ENCODE assay signal across 7 mouse cellular contexts in genomic region chr4:115056371-115056920, GRCm38 (mm10). TPM values are rescaled to one million over a fixed set of nuclear protein-coding genes. Genes with fewer than 3 reads are reported as not detected.
DNase-seq lines count a peak whose midpoint lies in the region; ATAC-seq and TF ChIP-seq lines count a peak whose summit lies in the region.

Gene Tal1, plus strand, starts transcription at chr4:115056426.

- H3K36me3 ChIP-seq in MEL (ENCODE audit: control insufficient read depth in 1 of 2, insufficient read depth in 2 of 2, low read length in 2 of 2): peaks cover 0 to 24% of the 10 kb centered on the region in 2 experiments; a peak in 2 of 4 replicates
- no peaks in the 10 kb centered on the region for H3K36me3 ChIP-seq in forebrain, postnatal 0 days (ENCODE audit: insufficient read depth)
- no peaks in the 10 kb centered on the region for H3K36me3 ChIP-seq in intestine, embryonic 15.5 days

- H3K9ac ChIP-seq in MEL (ENCODE audit: control insufficient read depth, low read depth, low read length, poor library complexity, severe bottlenecking): peak within 1 kb of the TSS; percentile 77
- H3K9ac ChIP-seq in forebrain, postnatal 0 days: 0 out of 2 replicates have a peak within 1 kb of the TSS, but pooled peaks have one; percentile 14
- peak within 1 kb of the TSS; percentile 31 for H3K9ac ChIP-seq in intestine, embryonic 15.5 days

- peak; percentile 94 for DNase-seq in MEL (ENCODE audit: low read depth, low spot score)
- DNase-seq in forebrain, postnatal 0 days: peak; percentile 50
- peak; percentile 68 to 78 for DNase-seq in lung, postnatal 4 days
- DNase-seq in spleen, postnatal 14 days (ENCODE audit: low spot score in 2 of 2): peak; percentile 71 to 77
- no peak for DNase-seq in right cerebral cortex, postnatal 10 days (ENCODE audit: low spot score in 2 of 2)

- peak within 1 kb of the TSS; percentile 73 to 97 for H3K4me3 ChIP-seq in MEL (ENCODE audit: control insufficient read depth in 1 of 2, insufficient read depth in 1 of 2, low read depth in 2 of 2, low read length in 2 of 2)
- H3K4me3 ChIP-seq in bone marrow macrophage, adult 2 months (ENCODE audit: insufficient read depth, low read length): peak within 1 kb of the TSS; percentile 75
- peak within 1 kb of the TSS; percentile 29 for H3K4me3 ChIP-seq in forebrain, postnatal 0 days (ENCODE audit: low read depth, low read length)
- H3K4me3 ChIP-seq in intestine, embryonic 15.5 days (replicated peaks): peak within 1 kb of the TSS; percentile 38

- TF ChIP-seq EP300 in MEL (IDR thresholded peaks at IDR 0.05; ENCODE audit: low read depth in 1 of 2, low read length in 2 of 2): peak; percentile 63 to 93; a peak in 3 of 4 replicates

- ATAC-seq in forebrain, postnatal 0 days: peak; percentile 38
- peak; percentile 79 for ATAC-seq in intestine, embryonic 15.5 days

- no peaks in the 10 kb centered on the region for H3K9me3 ChIP-seq in MEL (replicated peaks; ENCODE audit: insufficient read depth, low read length)
- no peaks in the 10 kb centered on the region for H3K9me3 ChIP-seq in forebrain, postnatal 0 days (ENCODE audit: low read length)
- no peaks in the 10 kb centered on the region for H3K9me3 ChIP-seq in intestine, embryonic 15.5 days

- no peak for TF ChIP-seq RAD21 in MEL (IDR thresholded peaks at IDR 0.05; ENCODE audit: low read depth, low read length)

- H3K27me3 ChIP-seq in MEL (ENCODE audit: control insufficient read depth in 1 of 2, insufficient read depth in 2 of 2, low read length in 2 of 2): no peaks in the 10 kb centered on the region
- H3K27me3 ChIP-seq in forebrain, postnatal 0 days (ENCODE audit: insufficient read depth, low read length): peaks cover 84% of the 10 kb centered on the region
- H3K27me3 ChIP-seq in intestine, embryonic 15.5 days (replicated peaks): peaks cover 87% of the 10 kb centered on the region

- H3K4me2 ChIP-seq in forebrain, postnatal 0 days (ENCODE audit: low read depth): peak within 1 kb of the TSS; percentile 44
- peak within 1 kb of the TSS; percentile 70 for H3K4me2 ChIP-seq in intestine, embryonic 15.5 days (replicated peaks)

- no peak for TF ChIP-seq CTCF in MEL (IDR thresholded peaks at IDR 0.05 in 2 of 3, conservative IDR thresholded peaks at IDR 0.05 in 1 of 3; ENCODE audit: control insufficient read depth in 1 of 3, insufficient read depth in 1 of 3, low read depth in 2 of 3, low read length in 3 of 3, poor library complexity in 1 of 3, severe bottlenecking in 1 of 3)
- no peak for TF ChIP-seq CTCF in bone marrow macrophage, adult 2 months (IDR thresholded peaks at IDR 0.05; ENCODE audit: low read depth, low read length)
- no peak for TF ChIP-seq CTCF in forebrain, postnatal 0 days (IDR thresholded peaks at IDR 0.05; ENCODE audit: low read depth)

- H3K79me2 ChIP-seq in MEL (ENCODE audit: control insufficient read depth, insufficient read depth, low read length, poor library complexity): peaks cover 45% of the 10 kb centered on the region

- H3K4me1 ChIP-seq in MEL (ENCODE audit: control insufficient read depth in 1 of 2, insufficient read depth in 2 of 2, low read length in 2 of 2): peaks cover 10 to 27% of the 10 kb centered on the region in 2 experiments
- H3K4me1 ChIP-seq in bone marrow macrophage, adult 2 months (ENCODE audit: control insufficient read depth, insufficient read depth, low read length): peaks cover 19% of the 10 kb centered on the region
- H3K4me1 ChIP-seq in forebrain, postnatal 0 days (ENCODE audit: insufficient read depth): no peaks in the 10 kb centered on the region
- H3K4me1 ChIP-seq in intestine, embryonic 15.5 days (replicated peaks): peaks cover 20% of the 10 kb centered on the region

- under 1% methylated on average over 60 of the region's 60 CpGs for WGBS in forebrain, postnatal 0 days
- WGBS in intestine, embryonic 15.5 days: under 1% methylated on average over 49 of the region's 60 CpGs

- no peak for TF ChIP-seq POLR2A in MEL (IDR thresholded peaks at IDR 0.05; ENCODE audit: control insufficient read depth in 1 of 2, insufficient read depth in 1 of 2, low read depth in 1 of 2, low read length in 2 of 2, poor library complexity in 1 of 2)
- TF ChIP-seq POLR2A in bone marrow macrophage, adult 2 months (IDR thresholded peaks at IDR 0.05; ENCODE audit: borderline replicate concordance, low read depth, low read length): peak; percentile 21; the same call in 1 of the 2 replicates

- H3K27ac ChIP-seq in MEL (ENCODE audit: control insufficient read depth, low read depth, low read length): peak within 1 kb of the TSS; percentile 85
- peak within 1 kb of the TSS; percentile 65 for H3K27ac ChIP-seq in bone marrow macrophage, adult 2 months (ENCODE audit: insufficient read depth, low read depth, low read length)
- H3K27ac ChIP-seq in forebrain, postnatal 0 days (ENCODE audit: low read depth, low read length): peak within 1 kb of the TSS; percentile 57
- H3K27ac ChIP-seq in intestine, embryonic 15.5 days: 0 out of 2 replicates have a peak within 1 kb of the TSS, but pooled peaks have one; percentile 38

TF ChIP-seq in MEL, 35 proteins besides CTCF, POLR2A, EP300 and RAD21:
- TF ChIP-seq GATA1 (IDR thresholded peaks at IDR 0.05; ENCODE audit: low read depth, low read length) (peak; percentile 80), TBP (IDR thresholded peaks at IDR 0.05; ENCODE audit: low read depth, low read length) (no peak), USF2 (IDR thresholded peaks at IDR 0.05; ENCODE audit: borderline replicate concordance in 1 of 2, insufficient read depth in 1 of 2, low read depth in 1 of 2, low read length in 2 of 2) (no peak), TCF12 (IDR thresholded peaks at IDR 0.05; ENCODE audit: low read depth, low read length) (peak; percentile 98), E2F4 (IDR thresholded peaks at IDR 0.05; ENCODE audit: borderline replicate concordance, low read depth, low read length) (peak; percentile 43; the same call in 1 of the 2 replicates), MYB (IDR thresholded peaks at IDR 0.05; ENCODE audit: low read depth, low read length) (no peak), SIN3A (IDR thresholded peaks at IDR 0.05; ENCODE audit: low read length) (peak; percentile 76; the same call in 1 of the 2 replicates), MAZ (IDR thresholded peaks at IDR 0.05; ENCODE audit: low read depth, low read length) (peak; percentile 95; the same call in 1 of the 2 replicates), TAL1 (IDR thresholded peaks at IDR 0.05; ENCODE audit: low read length) (peak; percentile 97), ETS1 (IDR thresholded peaks at IDR 0.05; ENCODE audit: low read depth, low read length) (peak; percentile 66), UBTF (IDR thresholded peaks at IDR 0.05; ENCODE audit: borderline replicate concordance, insufficient read depth, low read depth, low read length) (0 out of 2 replicates have a peak, but pooled peaks have one; percentile 51), JUND (IDR thresholded peaks at IDR 0.05; ENCODE audit: low read depth, low read length) (no peak), HCFC1 (IDR thresholded peaks at IDR 0.05; ENCODE audit: low read depth, low read length) (no peak; the same call in none of the 2 replicates), GABPA (IDR thresholded peaks at IDR 0.05; ENCODE audit: low read depth, low read length) (no peak), MYC (IDR thresholded peaks at IDR 0.05; ENCODE audit: low read depth, low read length) (peak; percentile 48), RCOR1 (IDR thresholded peaks at IDR 0.05; ENCODE audit: low read depth, low read length) (peak; percentile 53; the same call in 1 of the 2 replicates), POLR2AphosphoS2 (IDR thresholded peaks at IDR 0.05; ENCODE audit: low read length) (peak; percentile 27; the same call in 1 of the 2 replicates)

RNA-seq across cellular contexts. Expression of gene Tal1, which starts in this region (rescaled TPM):
- total RNA-seq in MEL (2012; rRNA removed): 21.2 and 34.9 TPM in 2 replicates
- polyA plus RNA-seq in MEL (2012; ENCODE audit: insufficient read depth in 1 of 2, insufficient read length in 2 of 2, low read depth in 1 of 2, low replicate concordance in 2 of 2, missing spikeins in 1 of 2): 10 to 100 TPM in 1 of 2 experiments, not detected in 1; 48.9 TPM
- 4.1 and 4.4 TPM in 2 replicates for polyA plus RNA-seq in bone marrow macrophage, adult 2 months (2012; ENCODE audit: insufficient read depth, insufficient read length, missing spikeins)
- 2.5 and 4.0 TPM in 2 replicates for total RNA-seq in forebrain, postnatal 0 days (2014; rRNA removed)
- polyA plus RNA-seq in forebrain, postnatal 0 days (2015; fragmentation: Nextera tagmentation; extraction: Ambion mirVana): 0.34 and 0.54 TPM in 2 replicates
- polyA plus RNA-seq in intestine, embryonic 15.5 days (2015; fragmentation: Nextera tagmentation; extraction: Ambion mirVana): 0.78 and 0.98 TPM in 2 replicates

Comparison
In these comparisons a context has a peak if more than half of its experiments do, and no peak if none do; other contexts are left out.
1. Peak in ATAC-seq, H3K4me3 ChIP-seq, H3K27ac ChIP-seq, H3K9ac ChIP-seq and H3K4me2 ChIP-seq in intestine, embryonic 15.5 days; RNA of the gene not detected or under 1 TPM.
2. DNase-seq: peak in MEL (single experiment), forebrain, postnatal 0 days (single experiment), lung, postnatal 4 days (2 of 2) and spleen, postnatal 14 days (2 of 2); none in right cerebral cortex, postnatal 10 days (0 of 2).
3. H3K4me3 ChIP-seq: peak in every context shown above with its lines; median percentile 85 in MEL; 75 in bone marrow macrophage, adult 2 months; 38 in intestine, embryonic 15.5 days; 29 in forebrain, postnatal 0 days.
4. H3K9ac ChIP-seq: peak in every context shown above with its lines; median percentile 77 in MEL; 31 in intestine, embryonic 15.5 days; 14 in forebrain, postnatal 0 days.
5. Peak in every context shown above with its lines, with median percentiles within 50 percentile points of each other: H3K27ac ChIP-seq.